Comparison of ENCODE assay signal across 11 mouse cellular contexts in genomic region chr19:41907079-41907760, GRCm38 (mm10). TPM values are rescaled to one million over a fixed set of nuclear protein-coding genes. Genes with fewer than 3 reads are reported as not detected.
DNase-seq lines count a peak whose midpoint lies in the region; ATAC-seq and TF ChIP-seq lines count a peak whose summit lies in the region.
"Had no signal": no experiment of that assay in that cellular context is flagged by ENCODE, and none has a peak within 500 bp of the region (broad histone marks: within the 10 kb centered on the region; RNA-seq: fewer than 3 reads in every experiment).

No protein-coding gene starts in this region.

- 47% methylated on average over 8 of the region's 8 CpGs for WGBS in kidney, adult 2 months
- WGBS in kidney, embryonic 14.5 days: 52% methylated on average over 8 of the region's 8 CpGs
- WGBS in bone marrow, adult 2 months: 51% methylated on average over 8 of the region's 8 CpGs
- WGBS in intestine, postnatal 0 days: 34% methylated on average over 8 of the region's 8 CpGs
- 26% methylated on average over 8 of the region's 8 CpGs for WGBS in liver, embryonic 15.5 days (ENCODE audit: insufficient replicate concordance)

- H3K4me2 ChIP-seq in kidney, embryonic 14.5 days (replicated peaks; ENCODE audit: low read depth, low read length): no peak overlapping the region
- H3K4me2 ChIP-seq in intestine, postnatal 0 days (replicated peaks; ENCODE audit: low read depth): peak overlapping the region; percentile 30
- peak overlapping the region; percentile 61 for H3K4me2 ChIP-seq in liver, embryonic 15.5 days
- H3K4me2 ChIP-seq: hindbrain, embryonic 14.5 days had no signal

- peak; percentile 87 for DNase-seq in kidney, adult 2 months
- DNase-seq in thymus, postnatal 4 days: no peak
- no peak for DNase-seq in right cerebral cortex, postnatal 25 days
- DNase-seq: adrenal gland, adult 2 months; cerebellum, adult 18-20 months; spleen, adult 18-20 months had no signal

- no peak overlapping the region for H3K9ac ChIP-seq in kidney, embryonic 14.5 days (ENCODE audit: low read depth, low read length)
- no peak overlapping the region for H3K9ac ChIP-seq in intestine, postnatal 0 days (ENCODE audit: low read depth, low read length)
- peak overlapping the region; percentile 31; the same call in 1 of the 2 replicates for H3K9ac ChIP-seq in liver, embryonic 15.5 days
- H3K9ac ChIP-seq: hindbrain, embryonic 14.5 days had no signal

- H3K27ac ChIP-seq in kidney, adult 2 months (ENCODE audit: insufficient read depth, low read depth, low read length): no peak overlapping the region
- H3K27ac ChIP-seq in kidney, embryonic 14.5 days (ENCODE audit: low read depth, low read length): no peak overlapping the region
- peak overlapping the region; percentile 78 for H3K27ac ChIP-seq in bone marrow, adult 2 months (ENCODE audit: control insufficient read depth, insufficient read depth, low read depth, low read length, poor library complexity)
- no peak overlapping the region for H3K27ac ChIP-seq in intestine, postnatal 0 days (ENCODE audit: low read depth, low read length)
- peak overlapping the region; percentile 90 for H3K27ac ChIP-seq in liver, embryonic 15.5 days (replicated peaks)
- H3K27ac ChIP-seq: hindbrain, embryonic 14.5 days had no signal

- TF ChIP-seq CTCF in kidney, adult 2 months (conservative IDR thresholded peaks at IDR 0.05; ENCODE audit: insufficient read depth, insufficient read length, low read depth, low read length): no peak
- TF ChIP-seq CTCF in bone marrow, adult 2 months (IDR thresholded peaks at IDR 0.05; ENCODE audit: control insufficient read depth, insufficient read depth, low read length): no peak
- no peak for TF ChIP-seq CTCF in intestine, postnatal 0 days (IDR thresholded peaks at IDR 0.05; ENCODE audit: low read depth)

- H3K9me3 ChIP-seq in kidney, embryonic 14.5 days (ENCODE audit: control insufficient read depth, low read length): no peaks in the 10 kb centered on the region
- no peaks in the 10 kb centered on the region for H3K9me3 ChIP-seq in intestine, postnatal 0 days (ENCODE audit: control insufficient read depth)
- H3K9me3 ChIP-seq in liver, embryonic 15.5 days (replicated peaks): no peaks in the 10 kb centered on the region

- peaks cover 5% of the 10 kb centered on the region; the same call in 1 of the 2 replicates for H3K4me1 ChIP-seq in kidney, adult 2 months (ENCODE audit: control insufficient read depth, insufficient read depth, low read length)
- H3K4me1 ChIP-seq in kidney, embryonic 14.5 days (ENCODE audit: control insufficient read depth, insufficient read depth, low read length): no peaks in the 10 kb centered on the region
- peaks cover 5% of the 10 kb centered on the region for H3K4me1 ChIP-seq in bone marrow, adult 2 months (ENCODE audit: control insufficient read depth, insufficient read depth, low read length)
- H3K4me1 ChIP-seq in intestine, postnatal 0 days (replicated peaks; ENCODE audit: control insufficient read depth, insufficient read depth, low read length): peaks cover 9% of the 10 kb centered on the region; the same call in 1 of the 2 replicates
- H3K4me1 ChIP-seq in liver, embryonic 15.5 days (replicated peaks): peaks cover 57% of the 10 kb centered on the region

- TF ChIP-seq POLR2A in kidney, adult 2 months (IDR thresholded peaks at IDR 0.05; ENCODE audit: low read depth, low read length): no peak
- no peak for TF ChIP-seq POLR2A in bone marrow, adult 2 months (IDR thresholded peaks at IDR 0.05; ENCODE audit: borderline replicate concordance, control insufficient read depth, low read depth, low read length)

- no peak for ATAC-seq in kidney, embryonic 14.5 days (ENCODE audit: low FRiP score, low TSS enrichment)
- ATAC-seq in intestine, postnatal 0 days: no peak
- ATAC-seq in liver, embryonic 15.5 days (ENCODE audit: insufficient read depth): peak; percentile 25

- no peak overlapping the region for H3K4me3 ChIP-seq in kidney, adult 2 months (ENCODE audit: insufficient read depth, low read depth, low read length)
- no peak overlapping the region for H3K4me3 ChIP-seq in kidney, embryonic 14.5 days (ENCODE audit: low read length)
- H3K4me3 ChIP-seq in bone marrow, adult 2 months (replicated peaks; ENCODE audit: control insufficient read depth, low read depth, low read length): no peak overlapping the region
- no peak overlapping the region for H3K4me3 ChIP-seq in intestine, postnatal 0 days (ENCODE audit: low read depth, low read length)
- H3K4me3 ChIP-seq in liver, embryonic 15.5 days (replicated peaks): peak overlapping the region; percentile 2; the same call in 1 of the 2 replicates

- no peaks in the 10 kb centered on the region for H3K27me3 ChIP-seq in kidney, adult 2 months (replicated peaks; ENCODE audit: control insufficient read depth, insufficient read depth, low read length)
- H3K27me3 ChIP-seq in kidney, embryonic 14.5 days (ENCODE audit: control insufficient read depth, insufficient read depth, low read length): no peaks in the 10 kb centered on the region
- no peaks in the 10 kb centered on the region for H3K27me3 ChIP-seq in intestine, postnatal 0 days (replicated peaks; ENCODE audit: control insufficient read depth, insufficient read depth, low read length)
- no peaks in the 10 kb centered on the region for H3K27me3 ChIP-seq in liver, embryonic 15.5 days

- H3K36me3 ChIP-seq in kidney, adult 2 months (ENCODE audit: control insufficient read depth, insufficient read depth, low read length): no peaks in the 10 kb centered on the region
- no peaks in the 10 kb centered on the region for H3K36me3 ChIP-seq in kidney, embryonic 14.5 days (ENCODE audit: control insufficient read depth, insufficient read depth, low read length)
- H3K36me3 ChIP-seq in intestine, postnatal 0 days (ENCODE audit: control insufficient read depth, insufficient read depth): no peaks in the 10 kb centered on the region
- no peaks in the 10 kb centered on the region for H3K36me3 ChIP-seq in liver, embryonic 15.5 days (replicated peaks)

RNA-seq across cellular contexts. Expression of gene Pgam1, which starts 4.5 kb away (rescaled TPM):
- 493 and 500 TPM in 2 replicates for polyA plus RNA-seq in kidney, adult 2 months (2012; rRNA removed)
- polyA plus RNA-seq in kidney, embryonic 14.5 days (2014; fragmentation: Nextera tagmentation; extraction: Ambion mirVana): 604 and 682 TPM in 2 replicates
- polyA plus RNA-seq in bone marrow, adult 2 months (2011; ENCODE audit: insufficient read depth, insufficient read length, low replicate concordance, missing spikeins): 47.1 and 160 TPM in 2 replicates
- 213 and 223 TPM in 2 replicates for polyA plus RNA-seq in intestine, postnatal 0 days (2015; fragmentation: Nextera tagmentation; extraction: Ambion mirVana)
- 267 and 322 TPM in 2 replicates for polyA plus RNA-seq in liver, embryonic 15.5 days (2015; fragmentation: Nextera tagmentation; extraction: Ambion mirVana)

RNA-seq across cellular contexts. Expression of gene Rrp12, which starts 11.2 kb away (rescaled TPM):
- 3.6 and 4.0 TPM in 2 replicates for polyA plus RNA-seq in kidney, adult 2 months (2012; rRNA removed)
- polyA plus RNA-seq in kidney, embryonic 14.5 days (2014; fragmentation: Nextera tagmentation; extraction: Ambion mirVana): 7.8 and 15.8 TPM in 2 replicates
- 5.8 and 12.5 TPM in 2 replicates for polyA plus RNA-seq in bone marrow, adult 2 months (2011; ENCODE audit: insufficient read depth, insufficient read length, low replicate concordance, missing spikeins)
- 4.7 and 5.0 TPM in 2 replicates for polyA plus RNA-seq in intestine, postnatal 0 days (2015; fragmentation: Nextera tagmentation; extraction: Ambion mirVana)
- 8.5 and 8.6 TPM in 2 replicates for polyA plus RNA-seq in liver, embryonic 15.5 days (2015; fragmentation: Nextera tagmentation; extraction: Ambion mirVana)

RNA-seq across cellular contexts. Expression of gene Exosc1, which starts 26.0 kb away (rescaled TPM):
- polyA plus RNA-seq in kidney, adult 2 months (2012; rRNA removed): 11.8 and 15.2 TPM in 2 replicates
- polyA plus RNA-seq in kidney, embryonic 14.5 days (2014; fragmentation: Nextera tagmentation; extraction: Ambion mirVana): 90.8 and 99.0 TPM in 2 replicates
- polyA plus RNA-seq in bone marrow, adult 2 months (2011; ENCODE audit: insufficient read depth, insufficient read length, low replicate concordance, missing spikeins): 16.4 and 24.6 TPM in 2 replicates
- 32.3 and 33.3 TPM in 2 replicates for polyA plus RNA-seq in intestine, postnatal 0 days (2015; fragmentation: Nextera tagmentation; extraction: Ambion mirVana)
- 29.2 and 31.4 TPM in 2 replicates for polyA plus RNA-seq in liver, embryonic 15.5 days (2015; fragmentation: Nextera tagmentation; extraction: Ambion mirVana)

RNA-seq across cellular contexts. Expression of gene Zdhhc16, which starts 26.1 kb away (rescaled TPM):
- 74.2 and 78.7 TPM in 2 replicates for polyA plus RNA-seq in kidney, adult 2 months (2012; rRNA removed)
- 60.9 and 68.9 TPM in 2 replicates for polyA plus RNA-seq in kidney, embryonic 14.5 days (2014; fragmentation: Nextera tagmentation; extraction: Ambion mirVana)
- polyA plus RNA-seq in bone marrow, adult 2 months (2011; ENCODE audit: insufficient read depth, insufficient read length, low replicate concordance, missing spikeins): 27.4 and 59.8 TPM in 2 replicates
- polyA plus RNA-seq in intestine, postnatal 0 days (2015; fragmentation: Nextera tagmentation; extraction: Ambion mirVana): 37.7 and 38.4 TPM in 2 replicates
- polyA plus RNA-seq in liver, embryonic 15.5 days (2015; fragmentation: Nextera tagmentation; extraction: Ambion mirVana): 33.7 and 39.6 TPM in 2 replicates

RNA-seq across cellular contexts. Expression of gene Frat2, which starts 59.3 kb away (rescaled TPM):
- 1.4 TPM in 2 replicates for polyA plus RNA-seq in kidney, adult 2 months (2012; rRNA removed)
- 5.4 and 7.5 TPM in 2 replicates for polyA plus RNA-seq in kidney, embryonic 14.5 days (2014; fragmentation: Nextera tagmentation; extraction: Ambion mirVana)
- polyA plus RNA-seq in bone marrow, adult 2 months (2011; ENCODE audit: insufficient read depth, insufficient read length, low replicate concordance, missing spikeins): 4.5 and 9.7 TPM in 2 replicates
- 3.8 and 4.5 TPM in 2 replicates for polyA plus RNA-seq in intestine, postnatal 0 days (2015; fragmentation: Nextera tagmentation; extraction: Ambion mirVana)
- polyA plus RNA-seq in liver, embryonic 15.5 days (2015; fragmentation: Nextera tagmentation; extraction: Ambion mirVana): 4.4 and 4.5 TPM in 2 replicates

Comparison
In these comparisons a context has a peak if more than half of its experiments do, and no peak if none do; other contexts are left out.
1. H3K27ac ChIP-seq: peak in bone marrow, adult 2 months (single experiment) and liver, embryonic 15.5 days (single experiment); none in kidney, adult 2 months (single experiment), kidney, embryonic 14.5 days (single experiment) and intestine, postnatal 0 days (single experiment).